Mouse (Mus musculus) retina, embryonic 14.5 days (tissue): ENCODE results near the gene Rrp1b.
A peak's percentile ranks its signal among the peaks of the same experiment; 100 is the strongest.
"Not testable (repeated sequence)": the region's sequence is repeated elsewhere in the genome, so short reads cannot be mapped to it uniquely, and the experiment has no call there.

Experiments
- DNase-seq: peaks from one replicate; pipeline ENCODE4 v3.0.0-alpha.2; 2015; ENCODE audit warnings: low spot score

Gene Rrp1b

DNA sequence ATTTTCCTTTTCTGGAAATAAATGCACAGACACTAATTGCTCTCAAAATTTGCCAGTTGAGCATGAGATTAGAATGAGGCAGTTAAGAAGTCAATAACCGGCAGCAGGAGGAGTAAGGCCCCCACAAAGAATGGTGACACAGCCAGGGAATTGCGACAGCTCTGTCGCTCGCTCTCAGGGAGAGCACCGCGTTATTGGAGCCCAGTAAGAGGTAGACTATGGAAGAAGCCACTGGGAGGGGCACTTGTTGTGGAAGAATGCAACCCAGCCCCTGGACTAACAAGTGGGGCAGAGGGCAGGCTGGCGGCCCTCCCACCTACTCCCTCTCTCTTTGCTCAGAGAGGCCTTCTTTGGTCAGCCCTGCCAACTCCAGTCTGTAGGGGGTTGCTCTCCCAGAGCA, 4.2 kb upstream of the Rrp1b start:
- DNase-seq = peak; percentile 11

DNA sequence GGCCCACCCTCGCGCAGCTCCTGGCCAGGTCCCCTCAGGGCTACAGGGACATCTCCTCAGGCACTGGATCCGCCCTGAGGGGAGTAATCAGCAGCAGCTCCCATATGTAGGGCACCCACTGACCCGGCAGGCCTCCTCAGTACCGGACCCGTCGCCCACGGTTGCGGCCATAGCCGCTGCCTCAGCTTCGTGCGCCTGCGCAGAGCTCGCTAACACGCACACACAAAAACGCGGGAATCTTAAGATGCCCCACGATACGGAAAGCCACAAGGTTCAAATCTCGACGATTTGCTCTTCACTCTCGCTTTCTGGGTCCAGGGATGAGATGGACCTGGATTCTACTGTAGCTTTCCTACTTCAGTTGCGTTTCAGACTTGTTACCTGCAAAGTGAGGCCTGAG, 1.6 kb upstream of the Rrp1b start:
- no peak for DNase-seq

DNA sequence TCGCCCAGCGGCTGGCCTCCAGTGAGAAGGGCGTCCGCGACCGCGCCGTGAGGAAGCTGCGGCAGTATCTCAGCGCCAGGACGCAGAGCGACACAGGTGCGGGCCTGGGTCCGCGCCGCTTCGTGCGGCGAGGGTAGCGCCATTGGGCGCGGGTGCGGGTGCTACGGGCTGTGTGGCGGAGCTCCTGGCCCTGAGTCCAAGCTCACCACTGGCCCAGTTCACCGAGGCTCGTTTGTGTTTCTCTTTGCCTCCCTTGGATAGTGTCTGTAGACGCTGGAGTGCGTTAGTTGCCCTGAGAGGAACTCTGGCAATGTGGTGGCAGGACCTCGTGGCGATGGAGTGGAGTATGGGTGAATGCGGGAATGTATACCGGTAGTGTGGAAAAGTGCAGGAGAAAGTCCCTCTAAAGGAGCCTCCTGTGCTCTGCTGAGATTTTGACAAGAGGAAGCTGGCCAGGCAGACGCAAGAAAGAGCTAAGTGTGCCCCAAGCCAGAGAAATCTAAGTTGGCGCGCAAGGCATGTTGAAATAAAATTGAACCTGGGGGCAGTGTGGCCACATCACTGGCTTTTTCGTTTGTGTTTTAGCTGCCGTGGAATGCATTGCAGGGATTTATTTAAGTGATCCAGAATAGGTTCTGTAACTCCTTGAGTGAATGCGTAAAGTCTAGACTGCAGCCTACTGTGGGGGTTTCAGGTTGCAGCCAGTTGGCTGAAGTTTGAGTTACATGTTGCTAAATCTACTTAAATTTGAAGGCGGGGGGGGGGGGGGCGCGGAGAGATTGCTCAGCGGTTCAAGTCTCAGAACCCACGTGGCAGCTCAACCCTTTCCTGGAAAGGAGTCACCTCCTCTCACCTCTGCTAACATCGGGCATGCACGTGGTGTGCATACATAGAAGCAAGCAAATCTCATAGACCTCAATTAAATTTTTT, 874 bp downstream of the Rrp1b start:
- no peak for DNase-seq

DNA sequence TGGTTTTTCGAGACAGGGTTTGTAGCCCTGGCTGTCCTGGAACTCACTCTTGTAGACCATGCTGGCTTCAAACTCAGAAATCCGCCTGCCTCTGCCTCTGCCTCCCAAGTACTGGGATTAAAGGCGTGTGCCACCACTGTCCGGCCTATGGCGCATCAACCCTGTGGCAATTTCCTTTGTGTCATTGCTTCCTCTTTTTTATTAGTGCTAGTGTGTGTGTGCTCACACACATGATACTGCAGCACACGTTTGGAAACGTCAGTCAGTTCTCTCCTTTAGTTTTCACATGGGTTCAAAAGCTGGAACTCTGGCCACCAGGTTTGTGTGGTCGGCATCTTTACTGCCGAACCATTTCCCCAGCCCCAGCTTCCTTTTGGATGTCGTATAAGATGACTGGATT, 4.4 kb downstream of the Rrp1b start:
- DNase-seq = no peak

DNA sequence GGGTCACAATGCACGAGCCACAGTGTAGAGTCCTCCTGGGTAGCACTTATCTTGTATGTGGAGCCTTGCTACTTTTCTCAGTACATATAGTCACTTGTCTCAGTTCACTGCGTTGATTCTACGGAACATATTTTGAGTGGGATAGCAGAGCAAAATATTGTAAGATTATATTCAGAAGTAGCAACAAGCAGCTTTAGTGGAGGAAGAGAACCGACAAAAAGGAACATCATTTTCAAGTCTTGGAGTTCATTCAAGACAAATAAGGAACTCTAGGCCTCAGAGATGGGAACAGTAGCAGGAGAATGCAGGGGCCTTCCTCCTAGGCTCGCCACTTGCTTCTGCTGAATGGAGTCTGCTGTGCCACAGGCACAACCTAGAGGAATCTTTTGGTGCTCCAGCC, 10.6 kb downstream of the Rrp1b start:
- no peak for DNase-seq

DNA sequence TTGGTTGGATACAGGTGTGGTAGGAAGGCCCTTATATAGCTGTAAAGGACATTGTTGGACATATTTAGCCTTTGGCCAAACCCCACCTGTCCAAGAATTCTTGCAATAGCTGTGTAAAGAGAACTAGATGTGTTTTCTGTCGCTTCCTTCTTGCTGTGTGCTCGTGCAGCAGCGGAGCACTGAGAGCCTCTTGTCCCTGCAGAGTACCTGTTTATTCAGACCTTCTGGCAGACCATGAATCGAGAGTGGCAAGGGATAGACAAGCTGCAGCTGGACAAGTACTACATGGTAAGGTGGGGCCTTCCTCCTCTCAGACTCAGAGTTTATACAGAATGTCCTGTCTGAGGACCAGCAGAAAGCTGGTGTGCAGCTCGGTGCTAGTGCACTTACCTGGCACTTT, 12.5 kb downstream of the Rrp1b start:
- DNase-seq = no peak

DNA sequence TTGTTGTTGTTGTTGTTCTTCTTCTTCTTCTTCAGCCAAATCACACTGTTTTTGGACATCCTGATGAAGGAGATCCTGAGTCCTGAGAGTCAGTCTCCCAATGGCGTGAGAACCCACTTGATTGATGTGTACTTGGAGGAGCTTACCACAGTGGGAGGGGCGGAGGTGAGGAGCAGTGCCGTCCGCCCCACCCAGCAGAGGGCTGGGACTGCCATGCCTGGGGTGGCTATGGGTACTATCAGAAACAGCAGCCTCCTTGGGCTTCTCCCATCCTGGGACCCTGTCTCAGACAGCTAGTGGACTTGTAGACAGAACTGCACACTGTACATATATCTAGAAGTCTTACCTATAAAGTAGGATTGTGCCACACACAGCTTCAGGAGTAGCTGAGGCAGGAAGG, 14.0 kb downstream of the Rrp1b start:
- DNase-seq = no peak

DNA sequence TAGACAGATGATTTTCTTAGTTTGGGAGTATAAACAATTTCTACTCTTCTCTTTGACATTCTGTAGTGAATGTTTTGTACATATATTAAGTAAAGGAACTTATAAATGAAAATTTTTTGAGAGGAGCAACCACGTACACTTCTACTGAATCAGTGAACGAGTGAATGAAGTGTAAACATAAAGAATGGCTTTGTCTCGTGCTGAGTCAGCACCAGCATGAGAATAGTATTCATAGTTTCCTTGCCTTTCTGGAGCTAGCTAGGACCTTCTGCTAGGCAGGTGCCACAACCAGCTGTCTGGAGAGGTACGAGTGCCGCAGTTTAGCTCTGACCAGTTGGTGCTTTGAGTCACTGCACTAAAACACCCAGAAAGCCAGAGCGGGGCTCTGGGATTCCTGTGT, 14.7 kb downstream of the Rrp1b start:
- DNase-seq = no peak

DNA sequence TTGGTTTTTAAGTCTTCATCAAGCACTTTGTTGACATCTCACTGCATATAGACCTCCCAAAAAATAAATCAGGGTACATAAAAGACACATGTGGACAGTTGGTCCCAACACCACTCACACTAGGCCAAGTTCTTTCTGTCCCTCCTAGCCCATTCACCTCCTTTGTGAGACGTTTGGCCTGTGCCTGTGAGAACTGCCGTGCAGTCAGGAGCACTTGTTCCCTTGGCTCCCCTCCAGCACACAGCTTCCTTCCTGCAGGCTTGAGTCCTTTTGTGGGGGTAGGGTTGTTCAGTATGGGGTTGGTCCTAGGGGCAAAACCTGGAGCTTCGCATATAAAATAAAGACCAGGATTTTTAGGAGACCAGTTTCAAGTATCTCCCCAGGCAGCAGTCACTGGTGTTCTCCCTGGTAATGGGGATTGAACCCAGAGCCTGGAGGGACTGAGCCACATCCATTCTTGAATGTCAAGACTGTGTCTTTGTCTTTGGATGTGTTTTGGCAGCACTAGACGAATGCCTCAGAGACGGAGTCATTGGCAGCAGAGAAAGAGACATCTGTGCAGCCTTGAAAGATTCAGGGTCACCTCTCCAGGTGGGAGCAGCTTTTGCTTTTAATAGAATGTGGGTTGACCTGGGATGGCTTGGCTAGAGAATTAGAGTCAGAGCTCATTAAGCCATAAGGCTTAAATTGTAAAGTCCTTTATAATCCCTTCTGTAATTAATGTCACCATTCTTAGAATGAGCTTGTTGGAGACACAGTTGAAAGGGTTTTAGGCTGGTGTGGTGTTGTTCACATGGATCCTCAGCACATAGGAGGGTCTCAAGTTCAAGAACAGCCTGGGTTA, 16.6 kb downstream of the Rrp1b start:
- DNase-seq = no peak

DNA sequence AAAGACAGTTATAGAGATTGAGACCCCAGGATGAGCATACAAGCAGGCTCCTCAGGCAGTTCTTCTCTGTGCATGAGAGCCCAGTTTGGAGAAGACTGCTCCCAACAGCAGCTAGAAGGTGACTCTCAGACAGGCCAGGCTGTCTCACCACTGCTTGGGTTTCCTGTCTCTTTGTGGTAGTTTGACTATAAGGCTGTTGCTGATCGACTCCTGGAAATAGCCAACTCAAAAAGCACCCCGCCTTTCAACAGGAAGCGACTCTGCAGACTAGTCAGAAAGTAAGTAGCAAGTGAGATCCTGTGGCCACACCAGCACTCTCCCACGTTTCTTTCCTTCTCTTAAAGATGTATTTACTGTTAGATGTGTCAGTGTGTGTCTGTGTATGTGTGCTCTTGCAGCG, 17.8 kb downstream of the Rrp1b start:
- DNase-seq = no peak

DNA sequence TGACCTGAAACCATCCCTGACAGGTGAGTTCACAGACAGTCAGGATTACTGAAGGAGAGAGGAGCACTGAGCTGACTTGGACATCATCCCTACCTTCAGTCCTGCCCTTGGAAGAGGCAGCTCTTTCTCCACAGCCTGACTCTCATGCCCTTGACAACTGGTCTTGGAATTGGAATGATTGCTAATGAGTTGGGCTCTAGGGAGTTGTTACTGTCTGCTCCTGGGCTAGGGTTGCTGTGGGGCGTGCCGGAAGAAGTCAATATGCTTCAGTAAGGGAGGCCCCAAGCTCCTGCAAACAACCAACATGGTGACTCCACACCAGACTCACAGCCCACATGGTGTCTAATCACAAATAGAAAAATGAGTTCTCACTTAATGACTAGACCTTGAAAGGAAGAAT, 21.9 kb downstream of the Rrp1b start:
- no peak for DNase-seq

DNA sequence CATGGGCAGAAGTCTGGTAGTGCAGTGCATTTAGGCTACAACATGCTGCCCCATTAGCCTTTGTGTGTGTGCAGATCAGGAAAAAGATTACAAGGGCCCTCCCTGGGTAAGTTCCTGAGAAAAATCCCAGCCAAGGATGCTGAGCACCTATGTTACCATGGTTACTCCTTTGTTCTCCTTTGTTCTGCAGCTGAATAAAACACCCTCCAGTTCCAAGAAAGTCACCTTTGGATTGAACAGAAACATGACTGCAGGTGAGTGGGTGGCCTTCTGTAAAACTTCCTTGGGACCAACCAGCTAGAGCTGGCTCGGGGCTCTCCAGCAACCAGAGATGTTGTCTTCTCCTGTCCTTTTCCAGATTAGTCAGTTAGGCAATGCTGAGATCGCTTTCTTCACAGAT, 23.2 kb downstream of the Rrp1b start:
- no peak for DNase-seq

DNA sequence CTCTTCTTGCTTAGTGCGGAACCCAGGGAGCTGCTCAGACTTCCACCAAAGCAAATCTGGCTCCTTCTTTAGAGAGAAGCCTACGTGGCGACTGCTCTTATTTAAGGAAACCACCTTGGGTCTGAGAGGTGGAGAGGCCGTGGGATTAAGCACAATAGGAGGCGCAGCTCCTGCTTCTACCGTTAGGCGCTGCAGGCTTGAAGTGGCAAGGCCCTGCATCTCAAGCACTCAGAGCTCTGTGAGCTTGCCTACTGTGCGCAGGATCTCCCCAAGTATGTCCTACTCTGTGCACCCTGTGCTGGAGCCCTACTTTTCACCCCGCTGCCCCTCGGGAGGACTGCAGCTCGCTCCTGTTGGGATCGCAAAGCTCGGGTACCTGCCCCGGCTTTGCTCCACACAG, 25.3 kb downstream of the Rrp1b start:
- DNase-seq = no peak

DNA sequence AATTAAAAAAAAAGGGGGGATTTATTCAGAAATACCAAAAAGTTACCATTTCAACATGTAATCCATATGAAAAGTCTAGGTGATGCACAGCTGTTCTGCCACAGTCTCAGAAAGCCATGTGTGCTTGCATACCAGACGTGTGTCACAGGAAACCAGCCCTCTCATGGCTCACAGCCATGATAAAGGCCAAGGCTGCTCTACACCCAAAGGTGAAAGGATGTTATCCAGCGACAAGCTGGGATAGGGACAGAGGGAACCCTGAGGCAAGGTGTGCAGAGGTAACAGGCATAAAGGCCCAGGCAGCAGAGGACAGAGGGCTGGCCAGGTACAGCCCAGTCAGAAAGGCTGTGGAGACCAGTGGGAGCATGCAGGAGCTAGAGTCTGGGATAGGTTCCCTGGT, 27.8 kb downstream of the Rrp1b start:
- DNase-seq = no peak

DNA sequence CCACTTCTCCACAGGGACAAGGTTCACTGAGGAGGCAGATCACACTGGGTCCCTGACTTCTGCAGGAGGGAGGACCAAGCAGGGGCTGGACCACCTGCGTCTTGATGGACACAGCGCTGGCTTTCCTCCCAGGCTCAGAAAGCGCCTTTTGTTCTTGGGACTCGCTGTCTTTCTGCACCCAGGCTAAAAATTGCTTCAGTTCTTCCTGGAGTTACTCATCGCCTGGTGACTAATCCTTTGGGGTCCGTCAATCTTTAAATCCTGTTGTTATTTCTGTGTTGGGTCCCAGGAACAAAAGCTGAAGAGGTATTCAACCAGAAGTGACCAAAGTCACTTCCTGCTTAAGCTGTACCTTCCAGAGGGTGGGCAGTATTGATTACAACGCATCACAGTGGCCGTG, 28.9 kb downstream of the Rrp1b start:
- not testable (repeated sequence) for DNase-seq

DNA sequence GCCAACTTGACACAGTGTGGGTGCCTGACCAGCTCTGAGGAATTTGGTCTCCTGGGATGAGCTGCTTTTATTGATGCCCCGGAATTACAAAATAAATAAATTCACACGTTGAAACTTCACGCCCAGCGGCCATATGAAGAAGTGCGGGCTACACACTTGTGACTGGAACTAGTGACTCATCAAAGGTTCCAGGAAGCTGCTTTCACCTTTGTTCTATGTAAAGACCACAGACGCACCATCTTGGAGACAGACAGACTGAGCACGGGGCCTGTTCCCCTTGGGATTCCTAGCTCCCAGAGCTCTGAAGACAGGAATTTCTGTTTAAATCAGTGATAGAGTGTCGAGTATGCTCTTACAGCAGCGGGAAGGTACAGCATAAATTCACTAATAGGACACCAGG, 31.6 kb downstream of the Rrp1b start:
- no peak for DNase-seq

DNA sequence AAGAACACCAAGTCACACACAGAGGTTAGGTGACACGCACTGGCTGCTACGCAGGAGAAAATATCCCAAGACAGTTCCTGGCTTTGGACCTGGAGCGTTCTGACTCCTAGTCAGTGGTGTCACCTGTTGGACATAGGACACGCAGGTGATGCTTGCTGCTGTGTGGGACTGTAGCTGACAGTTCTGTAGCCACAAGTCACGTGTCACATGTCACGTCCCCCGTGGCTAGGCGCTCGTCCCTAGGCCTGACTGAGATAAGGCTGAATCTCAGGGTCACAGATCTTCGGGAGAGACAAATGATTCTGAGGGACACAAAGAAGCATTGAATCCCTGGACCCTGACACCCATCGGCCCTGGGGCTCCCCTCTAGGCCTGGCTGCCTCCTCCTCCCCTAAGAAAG, 32.5 kb downstream of the Rrp1b start:
- no peak for DNase-seq

DNA sequence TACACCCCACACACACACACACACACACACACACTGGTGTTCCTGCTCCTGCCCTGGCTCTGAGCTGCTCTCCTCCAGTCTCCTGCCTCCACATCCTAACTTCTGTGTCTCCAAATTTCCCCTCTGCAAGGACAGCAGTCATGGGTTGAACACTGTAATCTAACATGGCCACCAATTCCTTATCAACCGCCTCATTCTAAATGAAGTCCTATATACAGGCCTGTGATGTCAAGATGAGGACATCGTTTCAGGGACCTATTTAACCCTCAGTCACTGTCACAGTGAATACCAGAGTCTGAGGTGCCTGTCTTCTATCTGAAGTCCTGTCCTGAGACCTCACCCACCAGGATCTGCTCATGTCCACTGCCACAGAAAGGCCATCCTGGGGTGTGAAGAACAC, 32.9 kb downstream of the Rrp1b start:
- DNase-seq = no peak

DNA sequence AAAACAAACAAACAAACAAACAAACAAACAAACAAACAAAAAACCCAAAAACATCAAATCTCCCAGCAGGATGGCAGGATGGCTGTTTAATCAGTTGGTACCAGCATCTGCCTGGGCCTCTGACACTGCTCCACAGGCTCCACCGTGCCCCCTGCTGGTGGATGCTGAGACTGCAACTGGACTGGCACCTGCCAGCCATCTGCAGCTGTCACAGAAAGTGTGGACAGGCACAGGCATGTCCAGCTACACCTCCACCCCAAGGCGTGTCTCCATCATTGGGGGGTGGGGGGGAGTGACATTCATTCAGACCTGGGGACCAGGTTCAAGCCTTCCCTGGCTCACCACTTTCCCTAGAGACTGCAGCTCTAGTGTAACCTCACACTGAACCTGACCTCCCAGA, 37.5 kb downstream of the Rrp1b start:
- peak; percentile 83 for DNase-seq

DNA sequence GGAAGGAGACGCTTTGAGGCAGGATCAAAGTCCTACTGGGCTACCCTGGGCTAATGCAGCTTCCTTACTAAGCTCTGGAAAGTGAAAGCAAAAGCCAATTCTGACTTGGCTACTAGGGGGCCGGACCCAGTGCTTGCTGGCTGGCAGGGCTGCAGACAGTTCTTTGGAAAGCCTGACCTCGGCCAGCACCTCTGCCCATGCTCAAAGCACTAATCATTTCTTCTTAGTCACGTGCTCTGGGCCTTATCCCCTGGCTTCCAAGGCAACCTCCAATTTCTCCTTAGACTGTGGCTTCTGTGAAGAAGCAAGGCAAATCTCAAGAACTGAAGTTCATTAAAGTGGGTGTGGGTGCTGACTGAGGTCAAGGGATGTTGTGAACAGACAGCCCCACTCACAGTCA, 38.8 kb downstream of the Rrp1b start:
- DNase-seq = no peak

DNA sequence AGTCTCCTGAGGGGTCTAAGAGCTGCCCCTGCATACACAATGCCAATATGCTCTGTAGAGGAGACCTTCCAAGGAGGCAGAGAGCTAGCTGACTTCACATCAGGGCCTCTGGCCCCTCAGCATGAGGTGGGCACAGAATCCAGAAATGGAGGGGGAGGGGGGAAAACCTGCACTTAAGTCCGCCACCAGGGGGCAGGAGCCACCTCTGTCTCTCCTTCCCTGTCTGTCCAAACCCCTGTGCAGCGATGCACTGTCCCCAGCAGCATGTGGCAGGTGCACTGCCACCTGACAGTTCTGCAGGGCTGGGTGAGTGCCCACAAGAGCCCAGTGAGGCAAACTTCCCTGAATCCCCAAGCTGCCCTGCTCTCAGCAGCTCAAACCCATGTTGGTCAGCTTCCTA, 39.3 kb downstream of the Rrp1b start:
- peak; percentile 82 for DNase-seq

DNA sequence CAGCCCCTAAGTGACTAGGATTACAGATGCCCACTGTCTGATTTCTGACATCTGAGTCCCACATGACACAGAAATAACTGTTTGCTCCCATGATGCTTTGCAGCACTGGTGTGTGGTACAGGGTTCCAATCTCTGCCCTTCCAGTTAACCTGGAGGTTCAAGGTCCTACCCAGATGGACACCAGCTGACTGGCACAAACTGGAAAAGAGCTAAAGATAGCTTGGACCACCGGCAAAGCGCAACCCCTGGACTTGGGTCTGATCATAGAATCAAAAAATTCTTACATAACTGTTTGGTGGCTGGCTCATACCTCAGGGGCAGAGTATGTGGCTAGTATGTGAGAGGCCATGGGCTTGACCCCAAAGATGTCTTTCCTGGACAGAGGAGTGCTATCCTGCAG, 47.5 kb downstream of the Rrp1b start:
- no peak for DNase-seq

DNA sequence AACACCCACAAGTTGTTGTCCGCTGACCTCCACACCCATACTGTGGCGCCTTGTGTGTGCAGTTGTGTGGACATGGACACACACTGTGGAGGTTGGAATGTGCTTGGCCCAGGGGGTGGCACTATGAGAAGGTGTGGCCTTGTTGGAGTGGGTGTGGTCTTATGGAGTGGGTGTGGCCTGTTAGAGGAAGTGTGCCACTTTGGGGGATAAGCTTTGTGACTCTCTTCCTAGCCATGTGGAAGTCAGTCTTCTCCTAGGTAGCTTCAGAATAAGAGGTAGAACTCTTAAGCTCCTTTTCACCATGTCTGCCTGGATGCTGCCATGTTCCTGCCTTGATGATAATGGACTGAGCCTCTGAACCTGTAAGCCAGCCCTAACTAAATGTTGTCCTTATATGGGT, 51.2 kb downstream of the Rrp1b start:
- no peak for DNase-seq

DNA sequence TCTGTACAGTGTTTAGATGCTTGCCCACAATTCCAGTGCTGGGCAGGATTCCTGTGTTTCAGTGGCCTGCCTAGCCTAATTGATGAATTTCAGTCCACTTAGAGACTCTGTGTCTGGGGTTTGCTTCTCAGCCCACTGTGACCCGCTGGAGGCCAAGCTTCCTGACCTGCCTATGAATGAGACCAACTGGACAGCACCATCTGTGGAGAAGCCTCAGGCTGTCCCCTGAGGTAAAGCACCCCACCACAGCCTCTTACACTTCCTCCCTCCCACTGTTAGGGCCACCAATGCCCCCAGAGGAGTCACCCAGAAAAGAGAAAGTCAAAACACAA, 55.1 kb downstream of the Rrp1b start:
- no peak for DNase-seq
